Mouse (Mus musculus): ENCODE measurements around the gene Cdk5r2. TPM values are rescaled to one million over a fixed set of nuclear protein-coding genes. Genes with fewer than 3 reads are reported as not detected.

Cdk5r2 gene
- polyA plus RNA-seq (2017; shearing (Covaris generic)), result not detected

GRCm38 (mm10) chr1:74854306-74855056, at the start of gene Cdk5r2:
Gene Cdk5r2 (plus strand): TSS chr1:74854934.

GRCm38 (mm10) chr1:74885369-74886042, 30.8 kb downstream of the Cdk5r2 start, which contains the start of gene Fev:
Gene Fev (minus strand): TSS chr1:74885419.

GRCm38 (mm10) chr1:74893134-74893855, 38.6 kb downstream of the Cdk5r2 start, which contains the start of gene Cryba2:
Gene Cryba2 (minus strand): TSS chr1:74893143.

Other genes with a start within 250 kb of the Cdk5r2 start
- 37.7 TPM for gene Ttll4, start 193.2 kb upstream of the Cdk5r2 start, polyA plus RNA-seq (2017; shearing (Covaris generic))
- not detected for gene Cyp27a1, start 141.4 kb upstream of the Cdk5r2 start, polyA plus RNA-seq (2017; shearing (Covaris generic))
- gene Prkag3, start 105.7 kb upstream of the Cdk5r2 start, polyA plus RNA-seq (2017; shearing (Covaris generic)), result not detected
- gene Wnt6, start 83.0 kb upstream of the Cdk5r2 start, polyA plus RNA-seq (2017; shearing (Covaris generic)), result not detected
- 0.29 TPM for gene Wnt10a, start 63.4 kb upstream of the Cdk5r2 start, polyA plus RNA-seq (2017; shearing (Covaris generic))
- gene Fev, start 30.5 kb downstream of the Cdk5r2 start, polyA plus RNA-seq (2017; shearing (Covaris generic)), result not detected
- not detected for gene Cryba2, start 38.2 kb downstream of the Cdk5r2 start, polyA plus RNA-seq (2017; shearing (Covaris generic))
- gene Cfap65, start 80.7 kb downstream of the Cdk5r2 start, polyA plus RNA-seq (2017; shearing (Covaris generic)), result not detected
- gene Ihh, start 96.7 kb downstream of the Cdk5r2 start, polyA plus RNA-seq (2017; shearing (Covaris generic)), result 0.11 TPM

Measured in CD4-positive, CD25-positive, alpha-beta regulatory T cell, adult 9 weeks (primary cell).